Mouse (Mus musculus): ENCODE measurements around the gene Golt1b.

- TF ChIP-seq CTCF (IDR thresholded peaks at IDR 0.05; ENCODE audit: extremely low read depth, insufficient read depth, low read length) (no peak), POLR2A (IDR thresholded peaks at IDR 0.05; ENCODE audit: extremely low read depth, insufficient read depth, low read length) (no peak)
Measured at GRCm38 (mm10) chr6:142429072-142429471, 42.1 kb downstream of the Golt1b start.
